Mouse (Mus musculus): Measurements from ENCODE around the gene Man2a1. TPM values are rescaled to one million over a fixed set of nuclear protein-coding genes. Genes with fewer than 3 reads are reported as not detected.
"Not testable (repeated sequence)": the region's sequence is repeated elsewhere in the genome, so short reads cannot be mapped to it uniquely, and the experiment has no call there.

Gene Man2a1
- polyA plus RNA-seq, 1 experiment, result 53.4 TPM

- Histone ChIP-seq H3K36me3 (ENCODE audit: control insufficient read depth, insufficient read depth, low read length, poor library complexity, severe bottlenecking) (no peaks in the 10 kb centered on the region), H3K4me1 (ENCODE audit: control insufficient read depth, insufficient read depth, low read length) (no peaks in the 10 kb centered on the region), H3K9me3 (replicated peaks; ENCODE audit: control insufficient read depth, insufficient read depth, low read length, poor library complexity, severe bottlenecking) (no peaks in the 10 kb centered on the region), H3K4me3 (ENCODE audit: low read depth, low read length) (no peak overlapping the region), H3K27me3 (ENCODE audit: control insufficient read depth, insufficient read depth, low read length, poor library complexity, severe bottlenecking) (no peaks in the 10 kb centered on the region), H3K27ac (ENCODE audit: insufficient read depth, low read length) (no peak overlapping the region), H3K9ac (ENCODE audit: low read depth, poor library complexity, severe bottlenecking) (no peak overlapping the region)
- TF ChIP-seq EP300 (IDR thresholded peaks at IDR 0.05; ENCODE audit: insufficient read depth, low read depth, low read length) (no peak), POLR2A (IDR thresholded peaks at IDR 0.05; ENCODE audit: insufficient read depth, low read length) (no peak), CTCF (IDR thresholded peaks at IDR 0.05; ENCODE audit: low read depth, low read length) (no peak)
Measured at GRCm38 (mm10) chr17:64749146-64749545, 148.6 kb downstream of the Man2a1 start.

- H3K9me3 ChIP-seq (replicated peaks; ENCODE audit: control insufficient read depth, insufficient read depth, low read length, poor library complexity, severe bottlenecking), result no peaks in the 10 kb centered on the region
- H3K27me3 ChIP-seq (ENCODE audit: control insufficient read depth, insufficient read depth, low read length, poor library complexity, severe bottlenecking), result no peaks in the 10 kb centered on the region
- no peak for TF ChIP-seq CTCF (IDR thresholded peaks at IDR 0.05; ENCODE audit: low read depth, low read length)
- no peak for TF ChIP-seq EP300 (IDR thresholded peaks at IDR 0.05; ENCODE audit: insufficient read depth, low read depth, low read length)
- TF ChIP-seq POLR2A (IDR thresholded peaks at IDR 0.05; ENCODE audit: insufficient read depth, low read length), result no peak
- H3K9ac ChIP-seq (ENCODE audit: low read depth, poor library complexity, severe bottlenecking), result no peak overlapping the region
- H3K36me3 ChIP-seq (ENCODE audit: control insufficient read depth, insufficient read depth, low read length, poor library complexity, severe bottlenecking), result no peaks in the 10 kb centered on the region
- H3K27ac ChIP-seq (ENCODE audit: insufficient read depth, low read length), result no peak overlapping the region
- H3K4me1 ChIP-seq (ENCODE audit: control insufficient read depth, insufficient read depth, low read length), result no peaks in the 10 kb centered on the region
- H3K4me3 ChIP-seq (ENCODE audit: low read depth, low read length), result no peak overlapping the region
Measured at GRCm38 (mm10) chr17:64751249-64751648, 150.7 kb downstream of the Man2a1 start.

- Histone ChIP-seq H3K27me3 (ENCODE audit: control insufficient read depth, insufficient read depth, low read length, poor library complexity, severe bottlenecking) (no peaks in the 10 kb centered on the region), H3K4me1 (ENCODE audit: control insufficient read depth, insufficient read depth, low read length) (no peaks in the 10 kb centered on the region), H3K36me3 (ENCODE audit: control insufficient read depth, insufficient read depth, low read length, poor library complexity, severe bottlenecking) (no peaks in the 10 kb centered on the region), H3K4me3 (ENCODE audit: low read depth, low read length) (no peak overlapping the region), H3K9me3 (replicated peaks; ENCODE audit: control insufficient read depth, insufficient read depth, low read length, poor library complexity, severe bottlenecking) (no peaks in the 10 kb centered on the region), H3K27ac (ENCODE audit: insufficient read depth, low read length) (no peak overlapping the region), H3K9ac (ENCODE audit: low read depth, poor library complexity, severe bottlenecking) (no peak overlapping the region)
- TF ChIP-seq CTCF (IDR thresholded peaks at IDR 0.05; ENCODE audit: low read depth, low read length), result no peak
- no peak for TF ChIP-seq EP300 (IDR thresholded peaks at IDR 0.05; ENCODE audit: insufficient read depth, low read depth, low read length)
- TF ChIP-seq POLR2A (IDR thresholded peaks at IDR 0.05; ENCODE audit: insufficient read depth, low read length), result no peak
Measured at GRCm38 (mm10) chr17:64752126-64753019, 151.8 kb downstream of the Man2a1 start.

GRCm38 (mm10) chr17:64753507-64753906, 153.0 kb downstream of the Man2a1 start:
- Histone ChIP-seq H3K36me3 (ENCODE audit: control insufficient read depth, insufficient read depth, low read length, poor library complexity, severe bottlenecking) (no peaks in the 10 kb centered on the region), H3K27ac (ENCODE audit: insufficient read depth, low read length) (no peak overlapping the region), H3K4me1 (ENCODE audit: control insufficient read depth, insufficient read depth, low read length) (no peaks in the 10 kb centered on the region), H3K27me3 (ENCODE audit: control insufficient read depth, insufficient read depth, low read length, poor library complexity, severe bottlenecking) (no peaks in the 10 kb centered on the region), H3K9ac (ENCODE audit: low read depth, poor library complexity, severe bottlenecking) (no peak overlapping the region), H3K4me3 (ENCODE audit: low read depth, low read length) (no peak overlapping the region), H3K9me3 (replicated peaks; ENCODE audit: control insufficient read depth, insufficient read depth, low read length, poor library complexity, severe bottlenecking) (no peaks in the 10 kb centered on the region)
- TF ChIP-seq POLR2A (IDR thresholded peaks at IDR 0.05; ENCODE audit: insufficient read depth, low read length) (no peak), CTCF (IDR thresholded peaks at IDR 0.05; ENCODE audit: low read depth, low read length) (no peak), EP300 (IDR thresholded peaks at IDR 0.05; ENCODE audit: insufficient read depth, low read depth, low read length) (no peak)

GRCm38 (mm10) chr17:64754142-64754863, 153.8 kb downstream of the Man2a1 start:
- no peaks in the 10 kb centered on the region for H3K27me3 ChIP-seq (ENCODE audit: control insufficient read depth, insufficient read depth, low read length, poor library complexity, severe bottlenecking)
- no peaks in the 10 kb centered on the region for H3K4me1 ChIP-seq (ENCODE audit: control insufficient read depth, insufficient read depth, low read length)
- TF ChIP-seq CTCF (IDR thresholded peaks at IDR 0.05; ENCODE audit: low read depth, low read length) (no peak), POLR2A (IDR thresholded peaks at IDR 0.05; ENCODE audit: insufficient read depth, low read length) (no peak), EP300 (IDR thresholded peaks at IDR 0.05; ENCODE audit: insufficient read depth, low read depth, low read length) (no peak)
- no peak overlapping the region for H3K27ac ChIP-seq (ENCODE audit: insufficient read depth, low read length)
- no peaks in the 10 kb centered on the region for H3K9me3 ChIP-seq (replicated peaks; ENCODE audit: control insufficient read depth, insufficient read depth, low read length, poor library complexity, severe bottlenecking)
- H3K36me3 ChIP-seq (ENCODE audit: control insufficient read depth, insufficient read depth, low read length, poor library complexity, severe bottlenecking), result no peaks in the 10 kb centered on the region
- H3K9ac ChIP-seq (ENCODE audit: low read depth, poor library complexity, severe bottlenecking), result no peak overlapping the region
- no peak overlapping the region for H3K4me3 ChIP-seq (ENCODE audit: low read depth, low read length)

- H3K36me3 ChIP-seq (ENCODE audit: control insufficient read depth, insufficient read depth, low read length, poor library complexity, severe bottlenecking), result no peaks in the 10 kb centered on the region
- H3K4me1 ChIP-seq (ENCODE audit: control insufficient read depth, insufficient read depth, low read length), result no peaks in the 10 kb centered on the region
- no peak overlapping the region for H3K9ac ChIP-seq (ENCODE audit: low read depth, poor library complexity, severe bottlenecking)
- no peaks in the 10 kb centered on the region for H3K9me3 ChIP-seq (replicated peaks; ENCODE audit: control insufficient read depth, insufficient read depth, low read length, poor library complexity, severe bottlenecking)
- no peaks in the 10 kb centered on the region for H3K27me3 ChIP-seq (ENCODE audit: control insufficient read depth, insufficient read depth, low read length, poor library complexity, severe bottlenecking)
- TF ChIP-seq POLR2A (IDR thresholded peaks at IDR 0.05; ENCODE audit: insufficient read depth, low read length) (no peak), CTCF (IDR thresholded peaks at IDR 0.05; ENCODE audit: low read depth, low read length) (no peak), EP300 (IDR thresholded peaks at IDR 0.05; ENCODE audit: insufficient read depth, low read depth, low read length) (no peak)
- H3K27ac ChIP-seq (ENCODE audit: insufficient read depth, low read length), result no peak overlapping the region
- H3K4me3 ChIP-seq (ENCODE audit: low read depth, low read length), result no peak overlapping the region
Measured at GRCm38 (mm10) chr17:64755191-64755590, 154.7 kb downstream of the Man2a1 start.

- H3K27ac ChIP-seq (ENCODE audit: insufficient read depth, low read length); H3K36me3 ChIP-seq (ENCODE audit: control insufficient read depth, insufficient read depth, low read length, poor library complexity, severe bottlenecking); H3K4me3 ChIP-seq (ENCODE audit: low read depth, low read length); H3K4me1 ChIP-seq (ENCODE audit: control insufficient read depth, insufficient read depth, low read length); H3K9ac ChIP-seq (ENCODE audit: low read depth, poor library complexity, severe bottlenecking); H3K27me3 ChIP-seq (ENCODE audit: control insufficient read depth, insufficient read depth, low read length, poor library complexity, severe bottlenecking); H3K9me3 ChIP-seq (replicated peaks; ENCODE audit: control insufficient read depth, insufficient read depth, low read length, poor library complexity, severe bottlenecking): not testable (repeated sequence)
Measured at GRCm38 (mm10) chr17:64762651-64763050, 162.1 kb downstream of the Man2a1 start.

Data from ES-Bruce4 (cell line).